Mouse (Mus musculus): ENCODE measurements at regions not wholly inside any gene's neighbourhood (a gene's known extent, or its start where the extent isn't known, plus 50 kb on each side); places are given as distances from the start of the nearest gene placed in this dataset.

GRCm38 (mm10) chr1:35729785-35730295 is 338.4 kb upstream of the Hs6st1 start:
- TF ChIP-seq CTCF (IDR thresholded peaks at IDR 0.05 in 2 of 3, conservative IDR thresholded peaks at IDR 0.05 in 1 of 3; ENCODE audit: control insufficient read depth in 1 of 3, insufficient read depth in 1 of 3, low read depth in 2 of 3, low read length in 3 of 3, poor library complexity in 1 of 3, severe bottlenecking in 1 of 3) (no peak), USF2 (IDR thresholded peaks at IDR 0.05; ENCODE audit: borderline replicate concordance in 1 of 2, insufficient read depth in 1 of 2, low read depth in 1 of 2, low read length in 2 of 2) (no peak), EP300 (IDR thresholded peaks at IDR 0.05; ENCODE audit: low read depth in 1 of 2, low read length in 2 of 2) (no peak), POLR2A (IDR thresholded peaks at IDR 0.05; ENCODE audit: control insufficient read depth in 1 of 2, insufficient read depth in 1 of 2, low read depth in 1 of 2, low read length in 2 of 2, poor library complexity in 1 of 2) (no peak), JUND (IDR thresholded peaks at IDR 0.05; ENCODE audit: low read depth, low read length) (no peak), MAFK (IDR thresholded peaks at IDR 0.05; ENCODE audit: borderline replicate concordance, low read depth, low read length) (no peak), ZC3H11A (IDR thresholded peaks at IDR 0.05; ENCODE audit: low read depth, low read length) (no peak), MYC (IDR thresholded peaks at IDR 0.05; ENCODE audit: low read depth, low read length) (no peak), BHLHE40 (IDR thresholded peaks at IDR 0.05; ENCODE audit: borderline replicate concordance, low read depth, low read length) (no peak), MAX (IDR thresholded peaks at IDR 0.05; ENCODE audit: low read length) (no peak), RAD21 (IDR thresholded peaks at IDR 0.05; ENCODE audit: low read depth, low read length) (no peak), ZNF384 (IDR thresholded peaks at IDR 0.05; ENCODE audit: low read depth, low read length) (no peak)
